In genomic region chr6:117878700-117879407, GRCm38 (mm10) we compare ENCODE assay signal across 7 mouse cellular contexts. TPM values are rescaled to one million over a fixed set of nuclear protein-coding genes. Genes with fewer than 3 reads are reported as not detected.
DNase-seq lines count a peak whose midpoint lies in the region; ATAC-seq and TF ChIP-seq lines count a peak whose summit lies in the region.

No protein-coding gene starts in this region.

- peak overlapping the region; percentile 75 for H3K4me3 ChIP-seq in ES-Bruce4 (ENCODE audit: low read depth, low read length)
- peak overlapping the region; percentile 45 for H3K4me3 ChIP-seq in embryonic facial prominence, embryonic 11.5 days (ENCODE audit: low read depth, low read length)
- peak overlapping the region; percentile 45 to 66 for H3K4me3 ChIP-seq in heart, embryonic 14.5 days (ENCODE audit: control insufficient read depth in 1 of 2, insufficient read depth in 1 of 2, low read depth in 1 of 2, low read length in 2 of 2)
- peak overlapping the region; percentile 62 for H3K4me3 ChIP-seq in lung, embryonic 16.5 days (ENCODE audit: low read length)

- peak overlapping the region; percentile 54 for H3K4me2 ChIP-seq in embryonic facial prominence, embryonic 11.5 days (ENCODE audit: low read depth, low read length)
- H3K4me2 ChIP-seq in heart, embryonic 14.5 days (ENCODE audit: low read length) = peak overlapping the region; percentile 72
- H3K4me2 ChIP-seq in lung, embryonic 16.5 days (ENCODE audit: low read depth, low read length) = peak overlapping the region; percentile 80

- peaks cover 1% of the 10 kb centered on the region for H3K4me1 ChIP-seq in ES-Bruce4 (ENCODE audit: control insufficient read depth, insufficient read depth, low read length)
- no peaks in the 10 kb centered on the region for H3K4me1 ChIP-seq in embryonic facial prominence, embryonic 11.5 days (ENCODE audit: control insufficient read depth, insufficient read depth, low read length)
- H3K4me1 ChIP-seq in heart, embryonic 14.5 days (ENCODE audit: control insufficient read depth in 2 of 2, insufficient read depth in 2 of 2, low read length in 2 of 2) = peaks cover 0 to 5% of the 10 kb centered on the region in 2 experiments; a peak in 3 of 4 replicates
- peaks cover 8% of the 10 kb centered on the region for H3K4me1 ChIP-seq in lung, embryonic 16.5 days (replicated peaks; ENCODE audit: control insufficient read depth, insufficient read depth, low read length)

- H3K27ac ChIP-seq in ES-Bruce4 (ENCODE audit: insufficient read depth, low read length) = peak overlapping the region; percentile 89
- peak overlapping the region; percentile 94 for H3K27ac ChIP-seq in embryonic facial prominence, embryonic 11.5 days (replicated peaks; ENCODE audit: low read depth, low read length)
- peak overlapping the region; percentile 97 to 99 for H3K27ac ChIP-seq in heart, embryonic 14.5 days (replicated peaks in 1 of 2; ENCODE audit: control insufficient read depth in 1 of 2, insufficient read depth in 1 of 2, low read depth in 2 of 2, low read length in 2 of 2)
- H3K27ac ChIP-seq in lung, embryonic 16.5 days (ENCODE audit: low read length) = peak overlapping the region; percentile 100

- WGBS in embryonic facial prominence, embryonic 11.5 days = 12% methylated on average over 26 of the region's 26 CpGs
- 12% methylated on average over 26 of the region's 26 CpGs for WGBS in heart, embryonic 14.5 days
- WGBS in lung, embryonic 16.5 days = 8% methylated on average over 26 of the region's 26 CpGs

- peak; percentile 6 for TF ChIP-seq POLR2A in ES-Bruce4 (IDR thresholded peaks at IDR 0.05; ENCODE audit: insufficient read depth, low read length)

- DNase-seq in CD4-positive helper T cell, adult 2 months (ENCODE audit: low read depth, low spot score) = peak; percentile 96
- peak; percentile 92 for DNase-seq in embryonic facial prominence, embryonic 11.5 days (ENCODE audit: low spot score)
- peak; percentile 86 to 93 for DNase-seq in kidney, postnatal 4 days
- DNase-seq in retina, postnatal 1 day = peak; percentile 96

- no peak for TF ChIP-seq EP300 in ES-Bruce4 (IDR thresholded peaks at IDR 0.05; ENCODE audit: insufficient read depth, low read depth, low read length)

- H3K36me3 ChIP-seq in ES-Bruce4 (ENCODE audit: control insufficient read depth, insufficient read depth, low read length, poor library complexity, severe bottlenecking) = no peaks in the 10 kb centered on the region
- no peaks in the 10 kb centered on the region for H3K36me3 ChIP-seq in embryonic facial prominence, embryonic 11.5 days (replicated peaks; ENCODE audit: control insufficient read depth, insufficient read depth, low read depth, low read length)
- no peaks in the 10 kb centered on the region for H3K36me3 ChIP-seq in heart, embryonic 14.5 days (ENCODE audit: control insufficient read depth, insufficient read depth, low read length)
- H3K36me3 ChIP-seq in lung, embryonic 16.5 days (ENCODE audit: control insufficient read depth, insufficient read depth, low read length) = no peaks in the 10 kb centered on the region

- H3K27me3 ChIP-seq in ES-Bruce4 (ENCODE audit: control insufficient read depth, insufficient read depth, low read length, poor library complexity, severe bottlenecking) = no peaks in the 10 kb centered on the region
- H3K27me3 ChIP-seq in embryonic facial prominence, embryonic 11.5 days (ENCODE audit: control insufficient read depth, insufficient read depth, low read length) = no peaks in the 10 kb centered on the region
- no peaks in the 10 kb centered on the region for H3K27me3 ChIP-seq in heart, embryonic 14.5 days (ENCODE audit: control insufficient read depth, insufficient read depth, low read length)
- no peaks in the 10 kb centered on the region for H3K27me3 ChIP-seq in lung, embryonic 16.5 days (ENCODE audit: control insufficient read depth, insufficient read depth, low read depth, low read length)

- H3K9me3 ChIP-seq in ES-Bruce4 (replicated peaks; ENCODE audit: control insufficient read depth, insufficient read depth, low read length, poor library complexity, severe bottlenecking) = no peaks in the 10 kb centered on the region
- H3K9me3 ChIP-seq in embryonic facial prominence, embryonic 11.5 days (replicated peaks; ENCODE audit: control insufficient read depth, low read length) = no peaks in the 10 kb centered on the region
- no peaks in the 10 kb centered on the region for H3K9me3 ChIP-seq in heart, embryonic 14.5 days (ENCODE audit: control insufficient read depth, low read length)
- no peaks in the 10 kb centered on the region for H3K9me3 ChIP-seq in lung, embryonic 16.5 days (ENCODE audit: control insufficient read depth, low read length)

- ATAC-seq in embryonic facial prominence, embryonic 11.5 days (replicated peaks; ENCODE audit: insufficient number of reproducible peaks, low FRiP score, low TSS enrichment, low read depth) = peak; percentile 85
- peak; percentile 67 for ATAC-seq in heart, embryonic 14.5 days (ENCODE audit: insufficient number of reproducible peaks, insufficient read depth, low FRiP score, low read depth)
- ATAC-seq in lung, embryonic 16.5 days (ENCODE audit: low read depth) = peak; percentile 87

- TF ChIP-seq CTCF in ES-Bruce4 (IDR thresholded peaks at IDR 0.05; ENCODE audit: low read depth, low read length) = no peak

- peak overlapping the region; percentile 69 for H3K9ac ChIP-seq in ES-Bruce4 (ENCODE audit: low read depth, poor library complexity, severe bottlenecking)
- H3K9ac ChIP-seq in embryonic facial prominence, embryonic 11.5 days (replicated peaks; ENCODE audit: low read length) = peak overlapping the region; percentile 74
- H3K9ac ChIP-seq in heart, embryonic 14.5 days (ENCODE audit: low read length) = peak overlapping the region; percentile 79
- H3K9ac ChIP-seq in lung, embryonic 16.5 days (ENCODE audit: low read length) = peak overlapping the region; percentile 88

RNA-seq across cellular contexts. Expression of gene Zfp239, which starts 17.0 kb away (rescaled TPM):
- 8.8 and 9.4 TPM in 2 replicates for polyA plus RNA-seq in ES-Bruce4 (2011; ENCODE audit: insufficient read depth, insufficient read length, low read depth, missing spikeins)
- 13.9 and 15.5 TPM in 2 replicates for polyA plus RNA-seq in embryonic facial prominence, embryonic 11.5 days (2014; fragmentation: Nextera tagmentation; extraction: Ambion mirVana)
- polyA plus RNA-seq in heart, embryonic 14.5 days (2014; fragmentation: Nextera tagmentation; extraction: Ambion mirVana) = 0.96 and 1.7 TPM in 2 replicates
- polyA plus RNA-seq in lung, embryonic 16.5 days (2015; fragmentation: Nextera tagmentation; extraction: Ambion mirVana) = 5.9 and 7.5 TPM in 2 replicates

RNA-seq across cellular contexts. Expression of gene Hnrnpf, which starts 21.3 kb away (rescaled TPM):
- 1,007 and 1,035 TPM in 2 replicates for polyA plus RNA-seq in ES-Bruce4 (2011; ENCODE audit: insufficient read depth, insufficient read length, low read depth, missing spikeins)
- 865 and 885 TPM in 2 replicates for polyA plus RNA-seq in embryonic facial prominence, embryonic 11.5 days (2014; fragmentation: Nextera tagmentation; extraction: Ambion mirVana)
- polyA plus RNA-seq in heart, embryonic 14.5 days (2014; fragmentation: Nextera tagmentation; extraction: Ambion mirVana) = 457 and 471 TPM in 2 replicates
- 702 and 720 TPM in 2 replicates for polyA plus RNA-seq in lung, embryonic 16.5 days (2015; fragmentation: Nextera tagmentation; extraction: Ambion mirVana)

RNA-seq across cellular contexts. Expression of gene Zfp637, which starts 37.9 kb away (rescaled TPM):
- 9.5 TPM in 2 replicates for polyA plus RNA-seq in ES-Bruce4 (2011; ENCODE audit: insufficient read depth, insufficient read length, low read depth, missing spikeins)
- polyA plus RNA-seq in embryonic facial prominence, embryonic 11.5 days (2014; fragmentation: Nextera tagmentation; extraction: Ambion mirVana) = 162 and 163 TPM in 2 replicates
- 75.1 and 81.3 TPM in 2 replicates for polyA plus RNA-seq in heart, embryonic 14.5 days (2014; fragmentation: Nextera tagmentation; extraction: Ambion mirVana)
- 132 TPM in 2 replicates for polyA plus RNA-seq in lung, embryonic 16.5 days (2015; fragmentation: Nextera tagmentation; extraction: Ambion mirVana)

RNA-seq across cellular contexts. Expression of gene Fxyd4, which starts 58.6 kb away (rescaled TPM):
- not detected in 2 replicates for polyA plus RNA-seq in ES-Bruce4 (2011; ENCODE audit: insufficient read depth, insufficient read length, low read depth, missing spikeins)
- polyA plus RNA-seq in embryonic facial prominence, embryonic 11.5 days (2014; fragmentation: Nextera tagmentation; extraction: Ambion mirVana) = 0.26 and 0.83 TPM in 2 replicates
- polyA plus RNA-seq in heart, embryonic 14.5 days (2014; fragmentation: Nextera tagmentation; extraction: Ambion mirVana) = 0.73 and 2.5 TPM in 2 replicates
- polyA plus RNA-seq in lung, embryonic 16.5 days (2015; fragmentation: Nextera tagmentation; extraction: Ambion mirVana) = 6.1 and 6.6 TPM in 2 replicates

Comparison
In these comparisons a context has a peak if more than half of its experiments do, and no peak if none do; other contexts are left out.
1. Peak in every context shown above with its lines: DNase-seq, ATAC-seq, H3K4me3 ChIP-seq and H3K27ac ChIP-seq.